Mouse (Mus musculus) lung, postnatal 10 days (tissue): ENCODE measurements at regions not wholly inside any gene's neighbourhood (a gene's known extent, or its start where the extent isn't known, plus 50 kb on each side); places are given as distances from the start of the nearest gene placed in this dataset.

ENCODE experiments used
- DNase-seq: peaks from one replicate; pipeline ENCODE4 v3.0.0; 2021

DNA sequence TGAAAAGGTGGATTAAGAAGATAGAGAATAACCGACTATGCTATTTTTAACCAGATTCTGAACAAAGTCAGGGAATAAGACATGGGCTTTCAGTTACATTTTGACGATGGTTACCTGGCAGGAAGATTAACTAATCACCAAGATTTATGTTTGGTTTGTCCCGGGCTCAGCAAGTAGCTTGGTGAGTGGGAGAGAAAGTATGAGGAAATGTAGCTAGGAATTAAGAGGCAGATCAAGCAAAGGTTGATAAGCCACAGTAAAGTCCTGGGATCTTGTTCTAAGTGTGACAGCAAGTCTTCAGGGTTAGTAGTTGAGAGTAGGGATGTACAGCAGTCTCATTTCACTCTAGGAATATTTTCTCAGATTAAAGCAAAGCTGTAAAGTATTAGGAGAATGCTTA, 149.3 kb upstream of the Nr2f1 start:
- no peak for DNase-seq

DNA sequence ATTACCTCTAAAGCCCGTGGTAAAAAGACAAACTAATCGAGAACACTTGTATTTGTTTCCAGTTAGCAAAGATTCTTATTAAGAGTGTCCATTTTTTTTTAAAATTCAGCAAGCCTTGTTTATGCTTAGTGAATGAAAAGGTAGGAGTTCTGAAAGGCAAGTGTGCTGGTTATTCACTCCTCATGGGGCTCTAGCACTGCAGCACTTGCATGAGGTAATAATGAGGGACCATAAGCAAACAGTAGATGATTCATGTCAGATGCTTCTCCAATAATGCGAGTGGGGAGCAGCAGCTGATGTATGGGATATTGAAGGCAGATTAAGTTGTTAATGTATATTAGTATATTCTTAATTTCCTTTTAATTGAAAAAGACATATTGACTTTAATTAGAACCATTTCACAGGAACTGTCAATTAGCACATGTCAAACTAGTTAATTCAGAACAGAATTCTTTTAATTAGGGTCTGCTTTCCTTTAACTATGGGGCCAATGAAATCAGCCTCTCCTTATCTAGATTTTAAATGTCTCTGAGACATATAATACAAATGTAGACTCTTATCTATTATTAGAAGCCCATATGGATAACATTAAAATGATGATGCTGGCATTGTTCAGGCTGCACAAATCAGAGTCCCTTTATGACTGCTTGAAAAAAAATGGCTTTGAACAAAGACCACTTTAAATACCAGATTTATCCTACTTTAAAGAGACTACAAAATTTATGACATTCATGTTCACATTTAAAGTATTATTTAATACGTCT, 125.1 kb upstream of the Nr2f1 start:
- DNase-seq, result no peak

DNA sequence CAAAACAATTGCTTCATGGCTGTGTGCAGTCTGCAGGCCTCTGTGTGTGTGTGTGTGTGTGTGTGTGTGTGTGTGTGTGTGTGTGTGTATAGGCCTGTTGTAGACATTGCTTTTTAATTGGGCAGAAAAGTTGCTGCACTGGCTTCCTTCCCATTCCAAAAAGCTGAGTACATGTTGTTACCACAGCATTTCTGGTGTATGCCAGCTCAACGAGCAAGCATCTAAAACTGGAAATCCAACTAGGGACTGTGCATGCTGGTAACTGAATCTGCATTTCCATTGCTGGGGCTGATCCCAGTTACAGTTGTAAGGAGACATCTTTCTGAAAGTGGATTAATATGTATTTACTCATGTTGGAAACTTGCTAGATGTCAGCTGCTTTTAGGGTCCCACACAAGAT, 123.6 kb upstream of the Nr2f1 start:
- no peak for DNase-seq

DNA sequence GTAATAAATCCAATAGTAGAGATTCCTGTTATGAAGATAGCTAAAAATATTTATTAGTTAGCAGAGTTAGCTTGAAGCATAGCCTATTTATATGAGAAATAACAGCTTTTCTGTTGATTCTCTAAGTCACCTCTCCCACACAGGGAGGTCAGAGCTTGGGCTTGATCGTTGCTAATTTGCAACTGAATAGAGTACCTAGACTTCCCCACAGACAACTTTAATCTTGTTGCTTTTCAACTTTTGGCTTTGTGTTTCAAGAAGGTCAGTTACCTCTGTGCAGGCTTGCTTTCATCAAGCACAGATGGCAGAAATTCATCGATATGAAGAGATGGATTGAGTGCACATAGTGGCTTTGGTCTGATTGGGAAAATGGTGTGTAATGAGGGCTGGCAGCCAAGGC, 118.9 kb upstream of the Nr2f1 start:
- DNase-seq, result no peak

DNA sequence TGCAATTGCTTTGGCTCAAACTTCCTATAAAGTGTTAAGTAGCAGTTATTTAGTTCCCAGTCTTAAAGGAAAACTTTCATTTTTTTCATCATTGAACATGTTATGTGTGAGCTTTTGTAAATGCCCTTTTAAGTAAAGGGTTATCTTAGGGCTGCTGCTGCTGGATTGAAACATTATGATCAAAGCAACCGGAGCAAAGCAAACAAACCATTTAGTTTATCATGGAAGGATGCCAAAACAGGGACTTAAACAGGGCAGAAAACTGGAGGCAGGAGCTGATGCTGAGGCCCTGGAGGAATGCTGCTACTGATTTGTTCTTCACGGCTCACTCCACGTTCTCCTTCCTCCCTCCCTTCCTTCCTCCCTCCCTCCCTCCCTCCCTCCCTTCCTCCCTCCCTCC, 111.3 kb upstream of the Nr2f1 start:
- no peak for DNase-seq
